Mouse (Mus musculus) gastrocnemius, postnatal 4 days (tissue): ENCODE results near the gene Fgd4. TPM values are rescaled to one million over a fixed set of nuclear protein-coding genes. Genes with fewer than 3 reads are reported as not detected.
"Not testable (repeated sequence)": the region's sequence is repeated elsewhere in the genome, so short reads cannot be mapped to it uniquely, and the experiment has no call there.

Experiments
- DNase-seq, 2 experiments: peaks; one replicate each; pipeline ENCODE4 v3.0.0; 2021 to 2022; ENCODE audit warnings: low spot score in 2 of 2, mixed read lengths in 2 of 2
- total RNA-seq, 2 experiments: library from RNA; stranded (reverse); gene quantifications; 2 replicates each; pipeline ENCODE4 v1.2.3; 2021

Fgd4 gene
- total RNA-seq, 2 experiments from 2014 or later: 12.5 TPM

GRCm38 (mm10) chr16:16546657-16547056, 53.7 kb downstream of the Fgd4 start:
- DNase-seq: no peak

- no peak for DNase-seq
Measured at GRCm38 (mm10) chr16:16542956-16543441, 57.4 kb downstream of the Fgd4 start.

GRCm38 (mm10) chr16:16539396-16539795, 61.0 kb downstream of the Fgd4 start:
- not testable (repeated sequence) for DNase-seq

- no peak for DNase-seq
Measured at GRCm38 (mm10) chr16:16535232-16535631, 65.1 kb downstream of the Fgd4 start.

- DNase-seq: no peak
Measured at GRCm38 (mm10) chr16:16528014-16528413, 72.3 kb downstream of the Fgd4 start.

- peak in 1 of 2 experiments; percentile 65 for DNase-seq
Measured at GRCm38 (mm10) chr16:16527267-16527666, 73.1 kb downstream of the Fgd4 start.

- DNase-seq: no peak
Measured at GRCm38 (mm10) chr16:16526741-16527105, 73.6 kb downstream of the Fgd4 start.

GRCm38 (mm10) chr16:16526097-16526740, 74.1 kb downstream of the Fgd4 start:
- DNase-seq: peak in 1 of 2 experiments; percentile 20

GRCm38 (mm10) chr16:16525266-16525904, 75.0 kb downstream of the Fgd4 start:
- DNase-seq: no peak

GRCm38 (mm10) chr16:16523632-16524031, 76.7 kb downstream of the Fgd4 start:
- no peak for DNase-seq

- DNase-seq: not testable (repeated sequence)
Measured at GRCm38 (mm10) chr16:16522869-16523268, 77.5 kb downstream of the Fgd4 start.

GRCm38 (mm10) chr16:16501491-16501890, 98.9 kb downstream of the Fgd4 start:
- no peak for DNase-seq

GRCm38 (mm10) chr16:16500926-16501325, 99.4 kb downstream of the Fgd4 start:
- no peak for DNase-seq

GRCm38 (mm10) chr16:16498798-16499197, 101.6 kb downstream of the Fgd4 start:
- peak; percentile 21 to 36 for DNase-seq

- DNase-seq: no peak
Measured at GRCm38 (mm10) chr16:16485523-16486043, 114.8 kb downstream of the Fgd4 start.

GRCm38 (mm10) chr16:16484601-16485000, 115.7 kb downstream of the Fgd4 start:
- no peak for DNase-seq

- DNase-seq: not testable (repeated sequence)
Measured at GRCm38 (mm10) chr16:16473451-16473850, 126.9 kb downstream of the Fgd4 start.

GRCm38 (mm10) chr16:16450021-16450420, 150.3 kb downstream of the Fgd4 start:
- DNase-seq: no peak

GRCm38 (mm10) chr16:16438436-16438835, 161.9 kb downstream of the Fgd4 start:
- no peak for DNase-seq

- no peak for DNase-seq
Measured at GRCm38 (mm10) chr16:16422456-16422855, 177.9 kb downstream of the Fgd4 start.

- DNase-seq: not testable (repeated sequence)
Measured at GRCm38 (mm10) chr16:16367217-16367616, 233.1 kb downstream of the Fgd4 start.
